Mouse (Mus musculus) cerebellum, postnatal 4 days (tissue): ENCODE measurements around the gene Fgfr2.

Source experiments
- DNase-seq, 2 experiments: peaks; one replicate each; pipeline ENCODE4 v3.0.0; 2022; ENCODE audit warnings: low spot score in 2 of 2, mixed read lengths in 1 of 2

Gene Fgfr2

GRCm38 (mm10) chr7:130220627-130221026, 2902.5 kb downstream of the Fgfr2 start:
- peak in 1 of 2 experiments; percentile 24 for DNase-seq

GRCm38 (mm10) chr7:130219844-130220243, 2903.3 kb downstream of the Fgfr2 start:
- DNase-seq, result no peak

GRCm38 (mm10) chr7:130216272-130216671, 2906.9 kb downstream of the Fgfr2 start:
- no peak for DNase-seq

GRCm38 (mm10) chr7:130215348-130216252, 2907.6 kb downstream of the Fgfr2 start:
- DNase-seq, result peak in 1 of 2 experiments; percentile 26

GRCm38 (mm10) chr7:130213156-130213555, 2910.0 kb downstream of the Fgfr2 start:
- no peak for DNase-seq

- no peak for DNase-seq
These were observed 2911.7 kb downstream of the Fgfr2 start for GRCm38 (mm10) chr7:130211411-130211810.

GRCm38 (mm10) chr7:130208601-130209000, 2914.5 kb downstream of the Fgfr2 start:
- no peak for DNase-seq

GRCm38 (mm10) chr7:130206181-130206582, 2917.0 kb downstream of the Fgfr2 start:
- DNase-seq, result no peak

GRCm38 (mm10) chr7:130205140-130205539, 2918.0 kb downstream of the Fgfr2 start:
- no peak for DNase-seq

GRCm38 (mm10) chr7:130201020-130201419, 2922.1 kb downstream of the Fgfr2 start:
- no peak for DNase-seq

GRCm38 (mm10) chr7:130199951-130200350, 2923.2 kb downstream of the Fgfr2 start:
- DNase-seq, result no peak

- DNase-seq, result no peak
These were observed 2923.8 kb downstream of the Fgfr2 start for GRCm38 (mm10) chr7:130199317-130199716.

GRCm38 (mm10) chr7:130195081-130195480, 2928.1 kb downstream of the Fgfr2 start:
- DNase-seq, result no peak

- no peak for DNase-seq
These were observed 2932.7 kb downstream of the Fgfr2 start for GRCm38 (mm10) chr7:130190329-130190975.

- DNase-seq, result no peak
These were observed 2933.2 kb downstream of the Fgfr2 start for GRCm38 (mm10) chr7:130189901-130190300.

GRCm38 (mm10) chr7:130188108-130188507, 2935.0 kb downstream of the Fgfr2 start:
- no peak for DNase-seq

- no peak for DNase-seq
These were observed 2938.3 kb downstream of the Fgfr2 start for GRCm38 (mm10) chr7:130184864-130185263.

- DNase-seq, result no peak
These were observed 2939.2 kb downstream of the Fgfr2 start for GRCm38 (mm10) chr7:130183960-130184359.

- DNase-seq, result no peak
These were observed 2940.6 kb downstream of the Fgfr2 start for GRCm38 (mm10) chr7:130182551-130182950.

GRCm38 (mm10) chr7:130178991-130179390, 2944.2 kb downstream of the Fgfr2 start:
- no peak for DNase-seq

- DNase-seq, result no peak
These were observed 2946.1 kb downstream of the Fgfr2 start for GRCm38 (mm10) chr7:130177009-130177408.

GRCm38 (mm10) chr7:130174525-130174924, 2948.6 kb downstream of the Fgfr2 start:
- DNase-seq, result peak in 1 of 2 experiments; percentile 20

- no peak for DNase-seq
These were observed 2949.2 kb downstream of the Fgfr2 start for GRCm38 (mm10) chr7:130173914-130174313.
